Mouse (Mus musculus) cerebral cortex, adult 2 months (tissue): Measurements from ENCODE around the gene Skint5.

ENCODE experiments used
- WGBS: fragments of 180-500 bp; shearing (Covaris S2); methylation state at CpG from one replicate; pipeline ENCODE4 v1.1.7; 2018; 5-methylcytosine and 5-hydroxymethylcytosine counted together

Skint5 gene

GRCm38 (mm10) chr4:113999403-113999802 is at the start of gene Skint5:
Gene Skint5, minus strand, starts transcription at chr4:113999503.
- 88% methylated on average over 3 of the region's 3 CpGs for WGBS

- WGBS, result 58% methylated on average over 1 of the region's 1 CpGs
Observed at GRCm38 (mm10) chr4:113957343-113957742, 42.0 kb downstream of the Skint5 start.

- 62% methylated on average over 1 of the region's 1 CpGs for WGBS
Observed at GRCm38 (mm10) chr4:113764182-113764581, 235.1 kb downstream of the Skint5 start.

GRCm38 (mm10) chr4:113763684-113764083 is 235.6 kb downstream of the Skint5 start:
- 33% methylated on average over 1 of the region's 1 CpGs for WGBS

GRCm38 (mm10) chr4:113448230-113448629 is 551.1 kb downstream of the Skint5 start:
- WGBS, result 58% methylated on average over 2 of the region's 2 CpGs
